Mouse (Mus musculus) 3T3-L1 (cell line): ENCODE data around the gene Bpifa1.
"Not testable (repeated sequence)": the region's sequence is repeated elsewhere in the genome, so short reads cannot be mapped to it uniquely, and the experiment has no call there.

Source experiments
- DNase-seq: peaks from one replicate; pipeline ENCODE4 v3.0.0-alpha.2; 2015; ENCODE audit warnings: low read depth, low spot score

Bpifa1 gene

DNA sequence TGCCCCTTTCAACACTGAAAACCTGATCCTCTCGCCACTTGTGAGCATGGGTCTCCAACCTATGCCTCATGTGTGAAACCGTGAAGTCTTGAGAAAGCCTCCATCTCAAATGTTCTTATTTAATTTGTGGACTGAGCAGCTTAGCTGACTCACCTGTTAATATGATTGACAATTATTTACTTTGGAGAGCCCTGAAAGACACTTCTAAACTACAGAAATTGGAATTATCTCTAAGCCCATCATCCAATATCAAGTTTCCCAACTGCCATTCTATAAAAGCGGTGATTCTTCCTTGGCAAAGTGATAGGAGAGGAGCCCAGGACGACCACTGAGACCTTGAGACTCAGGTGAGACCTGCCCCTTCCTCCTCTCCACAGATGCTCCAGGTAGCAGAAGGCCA lies at the start of gene Bpifa1:
Bpifa1 (plus strand) TSS at position 301 of the 400 bp plus-strand sequence.
- no peak for DNase-seq

DNA sequence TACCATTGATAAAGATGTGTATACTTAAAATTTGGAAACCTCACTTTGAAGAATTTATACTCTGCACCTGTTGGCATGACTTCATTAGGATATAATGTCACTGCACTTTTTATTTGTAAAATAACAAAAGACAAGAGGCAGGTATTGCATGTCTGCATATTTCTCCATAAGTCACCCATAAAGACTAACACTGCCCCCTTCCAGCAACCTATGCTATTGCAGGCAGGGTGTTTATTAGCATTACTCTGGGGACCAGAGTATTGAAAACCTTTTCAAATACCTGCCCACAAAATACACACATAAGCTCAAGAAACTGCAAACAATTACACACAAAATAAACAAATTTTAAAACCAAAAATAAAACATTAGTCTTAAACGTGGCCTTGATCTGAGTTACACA lies 44.9 kb upstream of the Bpifa1 start:
- DNase-seq: peak; percentile 8

DNA sequence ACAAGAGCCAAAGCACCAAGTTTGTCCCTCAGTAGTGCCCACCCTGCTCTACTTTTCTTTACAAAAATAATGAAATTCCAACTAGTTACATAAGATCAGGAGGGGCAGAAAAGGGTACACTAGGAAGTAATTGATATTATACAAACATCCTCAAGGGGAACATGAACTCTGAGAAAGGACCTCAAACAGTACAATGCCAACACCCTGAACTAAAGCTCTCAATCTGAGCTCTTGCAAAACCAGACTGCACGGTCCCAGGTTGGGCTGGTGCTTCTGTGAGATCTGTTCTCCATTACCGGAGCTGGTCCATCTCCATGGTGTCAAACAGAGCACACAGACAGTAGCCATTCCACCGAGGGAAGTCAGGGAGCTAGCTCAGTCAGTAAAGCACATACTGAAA lies 25.3 kb upstream of the Bpifa1 start:
- DNase-seq: no peak

DNA sequence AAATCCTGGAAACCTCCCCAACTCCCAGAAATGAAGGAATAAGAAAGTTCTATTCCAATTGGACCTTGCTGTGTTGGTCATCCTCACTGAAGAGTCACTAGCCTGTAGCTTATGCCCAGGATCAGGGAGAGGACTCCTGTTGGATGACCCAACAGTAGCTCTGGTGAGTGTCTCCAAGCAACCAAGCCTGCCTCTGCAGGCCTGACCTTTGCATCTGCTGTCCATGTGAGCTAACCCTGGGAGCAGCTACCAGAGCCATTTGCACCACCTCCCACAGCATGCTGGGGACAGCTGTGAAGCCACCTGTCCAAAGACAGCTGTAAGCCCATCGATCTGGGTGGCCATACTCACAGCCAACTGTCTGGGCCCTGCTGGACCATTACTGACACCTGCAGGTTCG lies 12.6 kb upstream of the Bpifa1 start, which contains the start of gene Bpifa3:
Bpifa3 (plus strand) TSS at position 217 of the 400 bp plus-strand sequence.
- DNase-seq: no peak

DNA sequence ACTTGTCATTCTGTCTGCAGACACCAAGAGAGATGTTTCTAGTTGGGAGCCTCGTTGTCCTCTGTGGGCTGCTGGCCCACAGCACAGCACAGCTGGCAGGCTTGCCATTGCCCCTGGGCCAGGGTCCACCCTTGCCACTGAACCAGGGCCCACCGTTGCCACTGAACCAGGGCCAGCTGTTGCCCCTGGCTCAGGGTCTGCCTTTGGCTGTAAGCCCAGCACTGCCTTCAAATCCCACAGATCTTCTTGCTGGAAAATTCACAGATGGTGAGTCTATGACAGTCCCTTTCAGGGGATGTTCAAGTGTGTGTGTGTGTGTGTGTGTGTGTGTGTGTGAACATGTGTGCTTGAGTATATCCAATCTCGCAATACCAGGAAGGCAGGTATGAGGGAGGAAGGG lies 1.1 kb downstream of the Bpifa1 start:
- DNase-seq: no peak

DNA sequence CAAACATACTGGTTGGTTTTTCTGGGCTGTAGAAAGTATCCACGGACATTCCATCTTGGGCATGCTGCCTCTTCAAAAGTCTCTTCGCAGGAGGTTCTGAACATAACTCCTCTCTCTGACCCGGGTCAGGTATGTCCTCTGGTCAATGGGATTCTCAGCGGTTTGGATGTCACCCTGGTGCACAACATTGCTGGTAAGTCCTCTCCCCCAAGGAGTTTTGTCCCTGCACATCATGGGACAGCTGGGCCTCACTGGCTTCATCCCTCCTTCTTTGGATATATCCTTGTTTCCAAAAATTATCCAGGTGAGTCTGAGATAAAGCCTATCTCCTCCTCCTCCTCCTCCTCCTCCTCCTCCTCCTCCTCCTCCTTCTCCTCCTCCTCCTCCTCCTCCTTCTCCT lies 4.8 kb downstream of the Bpifa1 start:
- DNase-seq: no peak

DNA sequence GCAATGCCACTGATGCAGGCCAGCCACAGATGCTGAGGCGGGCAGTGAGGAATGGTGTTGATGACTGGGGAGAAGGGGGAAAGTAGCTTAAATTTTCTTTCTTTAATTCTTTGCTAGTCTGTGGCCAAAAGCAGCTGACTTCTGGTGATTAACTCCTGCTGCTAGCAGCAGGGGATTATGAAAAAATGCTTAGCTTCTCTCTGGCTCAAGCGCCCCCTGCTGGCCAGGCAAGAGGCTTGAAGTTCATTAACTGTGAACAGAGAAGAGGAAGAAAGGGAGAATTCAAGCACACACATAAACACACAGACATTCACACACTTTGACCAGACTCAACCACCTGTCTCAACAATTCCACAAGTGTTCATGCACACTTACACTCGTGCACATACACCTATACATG lies 15.8 kb downstream of the Bpifa1 start:
- peak; percentile 59 for DNase-seq

DNA sequence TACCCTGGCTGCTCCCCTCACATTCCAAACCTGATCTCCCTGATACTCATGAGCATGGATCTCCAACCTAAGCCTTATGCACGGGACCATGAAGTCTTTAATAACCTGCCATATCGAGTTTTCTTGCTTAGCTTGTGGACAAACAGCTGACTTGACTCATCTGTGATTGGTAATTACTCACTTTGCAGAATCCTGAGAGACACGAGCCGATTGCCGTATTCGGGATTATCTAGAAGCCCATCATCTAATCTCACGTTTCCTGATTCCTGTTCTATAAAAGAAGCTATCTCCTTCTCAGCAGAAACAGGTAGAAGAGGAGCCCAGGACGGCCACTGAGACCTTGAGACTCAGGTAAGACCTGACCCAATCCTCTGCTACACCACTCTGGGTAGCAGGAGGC lies 19.6 kb downstream of the Bpifa1 start, which contains the start of gene Bpifa5:
Bpifa5 (plus strand) TSS at position 301 of the 400 bp plus-strand sequence.
- no peak for DNase-seq

DNA sequence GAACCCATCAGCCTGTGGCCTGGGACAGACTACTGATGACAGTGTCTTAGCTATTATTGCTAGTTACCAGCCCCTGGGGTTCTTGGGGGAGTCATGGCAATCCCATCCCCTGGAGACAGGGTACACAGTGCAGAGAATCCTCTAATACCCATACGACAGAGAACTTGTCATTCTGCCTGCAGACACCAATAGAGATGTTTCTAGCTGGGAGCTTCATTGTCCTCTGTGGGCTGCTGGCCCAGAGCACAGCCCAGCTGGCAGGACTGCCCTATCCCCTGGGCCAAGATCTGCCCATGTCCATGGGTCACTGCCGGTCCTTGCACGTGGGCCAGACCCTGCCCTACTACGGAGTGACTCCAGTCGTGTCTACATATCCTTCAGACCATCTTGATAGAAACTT lies 20.6 kb downstream of the Bpifa1 start:
- DNase-seq: no peak

DNA sequence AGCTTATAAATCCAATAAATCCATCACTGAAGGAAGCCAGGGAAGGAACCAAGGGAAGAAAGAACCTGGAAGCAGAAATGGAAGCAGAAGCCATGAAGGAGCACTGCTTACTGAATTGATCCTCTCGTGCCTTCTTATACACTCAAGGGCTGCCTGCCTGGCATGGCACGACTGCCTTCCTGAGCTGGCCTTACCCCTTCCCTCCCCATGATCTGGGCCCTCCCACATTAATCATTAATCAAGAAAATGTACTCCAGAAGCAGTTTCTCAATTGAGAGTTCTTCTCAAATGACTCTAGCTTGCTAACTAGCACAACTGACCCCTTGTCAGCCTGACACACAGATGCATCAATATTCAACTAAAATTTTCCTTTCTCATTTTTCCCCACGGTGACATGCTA lies 26.5 kb downstream of the Bpifa1 start:
- no peak for DNase-seq

DNA sequence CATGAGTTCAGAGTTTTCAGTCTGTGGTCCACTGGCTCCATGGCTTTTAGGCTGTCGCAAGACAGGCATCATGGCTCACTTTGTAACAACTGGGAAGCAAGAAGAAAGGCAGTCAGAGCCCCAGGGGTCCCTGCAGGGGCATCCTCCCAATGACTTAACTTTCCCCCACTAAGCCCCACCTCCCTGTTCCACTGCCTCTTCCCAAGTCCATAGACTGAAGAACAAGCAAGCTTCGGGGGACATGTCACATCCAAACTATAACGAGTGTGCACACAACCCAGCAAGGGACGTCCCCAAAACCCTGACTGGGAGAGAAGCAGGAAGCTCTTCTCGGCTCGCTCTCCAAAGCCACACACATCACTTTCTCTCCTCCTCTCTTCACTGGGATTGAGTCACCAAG lies 28.9 kb downstream of the Bpifa1 start:
- DNase-seq: no peak

DNA sequence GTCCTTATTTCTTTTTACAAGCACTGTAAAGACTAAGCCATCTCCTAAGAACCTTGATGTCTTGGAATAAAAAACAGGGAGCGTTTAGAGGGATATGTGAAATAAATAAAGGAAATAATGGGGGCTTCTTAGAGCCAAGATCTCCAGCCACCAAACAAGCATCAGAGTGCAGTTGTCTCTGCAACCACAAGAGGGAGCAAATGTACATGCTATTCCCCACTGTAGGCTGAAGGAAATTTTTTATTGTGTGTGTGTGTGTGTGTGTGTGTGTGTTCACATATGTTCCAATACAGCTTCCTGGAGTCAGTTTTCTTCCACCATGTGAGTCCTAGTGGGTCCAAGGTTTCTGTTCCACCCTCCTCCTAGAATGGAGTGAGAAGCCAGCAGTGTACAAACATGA lies 30.6 kb downstream of the Bpifa1 start:
- peak; percentile 66 for DNase-seq

DNA sequence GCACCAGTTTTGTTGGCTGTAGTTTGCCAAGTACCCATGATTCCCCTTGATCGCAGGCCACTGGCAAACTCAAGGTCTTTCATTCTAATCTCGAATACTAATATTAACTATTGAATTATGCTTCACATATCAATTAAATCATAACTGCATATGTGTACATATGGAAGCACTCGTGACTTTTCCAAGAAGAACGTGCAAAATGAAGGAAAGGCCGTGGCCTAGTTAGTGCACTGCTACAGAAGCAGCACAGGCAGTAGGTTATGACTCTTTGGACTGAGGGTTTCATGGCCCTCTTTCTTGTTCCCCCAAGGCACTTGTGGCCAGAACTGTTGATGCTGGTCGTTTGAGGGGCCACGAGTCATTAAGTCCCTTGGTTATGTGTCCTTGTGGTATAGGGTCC lies 39.2 kb downstream of the Bpifa1 start:
- DNase-seq: not testable (repeated sequence)

DNA sequence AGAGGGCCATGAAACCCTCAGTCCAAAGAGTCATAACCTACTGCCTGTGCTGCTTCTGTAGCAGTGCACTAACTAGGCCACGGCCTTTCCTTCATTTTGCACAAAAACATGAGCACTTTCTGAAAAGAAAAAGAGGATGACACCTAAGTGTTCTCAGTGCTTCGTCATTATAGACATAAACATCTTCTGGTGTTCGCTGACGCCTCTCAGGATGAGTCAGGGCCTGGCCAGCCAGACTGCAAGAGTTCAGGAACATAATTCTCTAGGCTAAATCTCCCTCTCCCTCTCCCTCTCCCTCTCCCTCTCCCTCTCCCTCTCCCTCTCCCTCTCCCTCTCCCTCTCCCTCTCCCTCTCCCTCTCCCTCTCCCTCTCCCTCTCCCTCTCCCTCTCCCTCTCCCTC lies 40.4 kb downstream of the Bpifa1 start:
- DNase-seq: peak; percentile 16

DNA sequence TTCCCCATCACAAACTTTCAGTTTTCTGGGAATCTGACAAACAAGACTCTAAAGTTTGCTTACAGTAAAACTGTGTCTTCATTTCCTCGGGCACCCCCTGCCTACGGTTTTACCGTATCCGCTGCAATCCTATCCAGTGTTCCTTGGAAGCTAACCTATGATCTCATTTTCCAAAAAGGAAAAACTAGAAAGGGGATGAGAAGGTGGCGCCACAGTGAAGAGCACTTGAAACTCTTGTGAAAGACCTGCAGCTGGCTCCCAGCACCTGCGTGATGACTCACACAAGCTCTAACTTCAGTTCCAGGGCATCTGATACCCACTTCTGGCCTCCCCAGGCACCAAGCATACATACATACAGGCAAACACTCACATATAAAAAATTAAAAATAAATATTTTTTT lies 42.6 kb downstream of the Bpifa1 start:
- DNase-seq: no peak

DNA sequence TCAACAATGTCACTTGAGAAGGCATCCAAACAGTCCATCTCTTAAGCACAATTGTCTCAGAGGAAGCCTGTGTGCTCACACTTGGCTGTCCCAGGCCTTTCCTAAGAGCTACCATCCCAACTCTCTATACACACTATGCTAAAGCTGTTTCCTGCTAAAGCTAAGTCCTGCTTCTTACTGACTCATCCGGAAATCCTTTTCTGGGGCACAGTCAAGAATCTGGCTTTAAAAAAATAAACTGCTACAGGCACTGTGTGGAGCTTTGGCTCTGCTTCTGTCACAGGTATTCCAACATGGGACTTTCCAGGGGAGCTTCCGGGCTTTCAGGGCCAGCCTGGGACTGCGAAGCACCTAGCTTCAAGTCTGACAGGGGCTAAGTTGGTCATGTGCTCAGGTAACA lies 43.1 kb downstream of the Bpifa1 start:
- peak; percentile 22 for DNase-seq

DNA sequence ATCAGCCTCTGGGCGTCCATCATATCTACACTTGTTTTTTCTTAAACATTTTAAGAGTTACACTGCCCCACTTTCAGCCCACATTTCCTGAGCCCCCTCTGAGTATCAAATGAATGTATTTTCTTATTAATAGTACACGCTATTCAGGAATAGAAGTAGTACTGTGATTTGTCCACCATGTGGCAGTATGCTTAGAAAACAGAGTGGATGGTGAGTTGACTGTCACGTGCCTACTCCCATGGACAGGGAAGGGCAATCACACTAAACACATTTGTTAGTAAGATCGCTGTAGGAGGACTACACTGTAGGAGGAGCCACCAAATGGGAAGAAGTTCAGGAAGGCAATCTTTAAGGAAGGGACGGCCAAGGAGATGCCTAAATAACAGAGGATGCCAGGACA lies 44.8 kb downstream of the Bpifa1 start:
- peak; percentile 60 for DNase-seq

DNA sequence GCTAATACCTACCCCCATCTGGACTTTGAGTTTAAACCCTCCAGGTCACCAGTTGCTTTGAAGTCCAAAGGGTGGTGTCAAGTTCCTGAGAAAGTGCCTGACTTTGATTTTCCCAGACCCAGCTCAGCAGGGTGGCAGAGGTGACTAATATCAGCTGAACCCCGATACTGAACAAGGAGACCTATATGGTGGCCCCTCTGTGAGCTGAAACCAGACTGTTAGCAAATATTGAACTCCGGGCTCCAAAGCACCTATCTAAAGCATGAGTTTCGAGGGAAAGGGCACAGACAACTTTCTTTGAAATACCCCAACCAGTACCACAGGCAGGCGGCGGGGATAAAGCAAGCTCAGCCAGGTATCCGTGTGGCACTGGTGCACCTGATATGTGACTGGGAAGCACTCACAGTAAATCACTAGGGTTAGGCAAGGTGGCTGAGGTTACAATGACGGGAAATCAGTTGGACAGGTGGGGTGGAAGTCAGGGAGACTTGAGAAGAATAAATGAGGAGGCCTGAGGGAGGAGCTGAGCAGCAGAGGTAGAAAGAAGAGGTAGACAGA lies 47.3 kb downstream of the Bpifa1 start:
- no peak for DNase-seq

DNA sequence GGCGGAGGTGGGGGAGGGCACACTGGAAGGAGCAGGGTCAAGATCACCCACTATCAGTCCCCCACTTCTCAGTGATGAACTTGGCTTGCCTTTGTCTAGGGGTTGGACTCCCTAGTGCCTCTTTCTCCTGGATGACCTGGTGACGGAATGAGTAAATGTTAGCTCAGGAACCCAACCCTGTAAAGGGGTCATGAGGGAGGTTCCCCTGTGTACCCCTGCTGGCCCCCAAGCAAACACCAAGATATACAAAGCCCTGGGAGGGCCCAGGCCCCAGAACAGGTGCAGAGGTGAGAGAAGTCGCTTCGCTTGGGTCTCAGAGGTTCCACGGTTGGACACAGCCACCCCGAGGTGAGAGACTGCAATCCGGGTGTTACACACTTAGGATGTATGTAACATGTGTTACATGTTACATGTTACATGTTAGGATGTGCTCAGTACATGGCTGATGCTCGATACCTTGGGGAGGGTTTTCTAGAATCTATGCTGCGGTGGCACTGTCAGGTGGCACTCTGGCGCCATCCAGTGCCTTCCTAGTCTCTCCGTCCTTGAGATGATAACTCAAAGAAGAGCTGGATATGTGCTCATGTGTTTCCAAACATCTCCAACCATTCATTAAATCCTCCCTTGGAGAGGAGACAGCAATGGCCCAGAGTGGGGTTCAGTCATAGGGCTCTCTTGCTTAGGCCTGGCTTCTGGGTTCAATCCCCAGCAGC lies 48.0 kb downstream of the Bpifa1 start, which contains the start of gene Bpifb1:
Bpifb1 (plus strand) TSS at position 273 of the 713 bp plus-strand sequence.
- DNase-seq: no peak

DNA sequence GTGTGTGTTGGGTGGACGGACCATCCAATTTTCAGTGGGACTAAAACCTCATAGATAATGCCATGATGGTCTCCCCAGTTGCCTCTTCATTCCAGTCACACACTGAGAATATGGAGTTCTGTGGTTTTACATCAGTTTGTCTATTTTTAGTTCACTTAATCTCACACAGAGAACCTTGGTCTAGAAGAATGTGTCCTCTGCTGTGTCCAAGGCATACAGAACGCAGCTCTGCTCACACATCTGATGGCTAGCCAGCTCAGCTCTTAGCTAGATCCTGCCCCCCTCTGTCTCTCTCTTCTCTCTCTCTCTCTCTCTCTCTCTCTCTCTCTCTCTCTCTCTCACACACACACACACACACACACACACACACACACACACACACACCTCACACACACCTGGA lies 49.5 kb downstream of the Bpifa1 start:
- DNase-seq: no peak

DNA sequence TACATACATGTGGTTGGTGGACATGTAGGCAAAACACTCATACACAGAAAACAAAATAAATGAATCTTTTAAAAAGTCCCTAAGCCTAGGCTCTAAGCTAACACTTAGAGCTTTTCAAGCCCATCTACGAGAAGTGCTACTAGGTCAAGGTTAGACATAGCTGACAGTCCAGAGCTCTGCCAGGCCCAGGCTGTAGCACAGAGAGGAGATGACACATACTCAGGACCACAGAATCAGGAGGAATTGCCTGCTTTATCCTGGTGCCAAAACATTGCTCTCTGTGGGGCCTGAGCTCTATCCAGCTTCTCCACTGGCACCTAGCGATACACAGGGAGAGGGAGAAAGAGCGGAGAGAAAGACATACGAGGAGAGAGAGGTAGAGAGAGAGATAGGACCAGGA lies 50.4 kb downstream of the Bpifa1 start:
- no peak for DNase-seq

DNA sequence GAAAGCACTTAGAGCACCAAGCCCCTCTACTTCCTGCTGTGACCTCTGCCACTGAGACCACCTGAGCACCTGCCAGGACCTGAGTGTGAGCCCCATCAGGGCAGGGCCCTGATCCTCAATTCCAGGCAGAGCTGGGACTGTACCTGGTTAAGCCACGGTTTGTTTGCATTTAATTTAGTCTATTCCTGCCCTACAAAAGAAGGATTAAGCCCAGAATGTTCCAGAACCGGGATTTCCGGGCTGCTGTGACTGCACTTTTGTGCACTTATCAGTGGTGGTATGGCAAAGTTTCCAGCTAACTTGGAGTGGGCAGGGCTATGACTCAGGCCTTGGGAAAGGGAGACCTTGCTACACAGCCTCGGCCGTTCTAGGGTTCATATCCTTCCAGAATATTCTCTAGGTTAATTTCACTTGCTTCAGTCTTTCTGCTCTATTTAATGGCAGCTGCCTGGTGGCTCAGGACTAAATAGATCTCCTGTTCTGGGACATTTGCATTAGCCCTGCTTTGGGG lies 51.4 kb downstream of the Bpifa1 start:
- DNase-seq: peak; percentile 10

DNA sequence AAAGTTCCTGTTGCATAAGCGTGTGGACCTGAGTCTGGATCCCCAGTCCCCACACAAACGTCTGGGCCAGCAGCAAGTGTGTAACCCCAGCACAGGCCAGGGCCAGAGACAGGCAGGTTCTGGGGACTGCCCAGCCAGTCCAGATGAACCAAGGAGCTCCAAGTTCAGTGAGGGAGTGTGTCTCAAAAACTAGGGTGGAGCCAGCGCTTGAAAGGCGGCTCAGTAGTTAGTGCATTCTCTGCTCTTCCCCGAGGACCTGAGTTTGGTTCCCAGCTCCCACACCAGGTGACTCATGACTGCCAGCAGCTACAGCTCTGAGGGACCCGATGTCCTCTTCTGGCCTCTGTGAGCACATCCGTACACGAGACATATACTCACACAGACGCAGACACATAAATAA lies 54.4 kb downstream of the Bpifa1 start:
- DNase-seq: no peak
